Mouse (Mus musculus) forebrain, postnatal 0 days (tissue): ENCODE measurements at regions not wholly inside any gene's neighbourhood (a gene's known extent, or its start where the extent isn't known, plus 50 kb on each side); places are given as distances from the start of the nearest gene placed in this dataset.

Experiments used
- ATAC-seq: fragments of 200-750 bp; cut with Nextera tagmentation; 2 replicates; pipeline ENCODE4 v1.8.0; 2017; ENCODE audit warnings: mild to moderate bottlenecking, moderate library complexity
- DNase-seq: peaks from one replicate; pipeline ENCODE4 v3.0.0-alpha.2; 2015
- H3K27ac ChIP-seq: fragments of 300-500 bp; sonication (generic); 2 replicates; pipeline ENCODE4 v1.5.1; 2014; ENCODE audit warnings: low read depth, mild to moderate bottlenecking, antibody characterized with exemption, low read length, moderate library complexity, mixed read lengths
- H3K27me3 ChIP-seq: fragments of 300-500 bp; sonication (generic); 2 replicates; pipeline ENCODE4 v1.6.1; 2014; ENCODE audit warnings: mild to moderate bottlenecking, low read length, mixed read lengths; ENCODE audit not compliant: insufficient read depth
- H3K36me3 ChIP-seq: fragments of 300-500 bp; sonication (generic); 2 replicates; pipeline ENCODE4 v1.6.1; 2014; ENCODE audit warnings: mild to moderate bottlenecking, moderate library complexity; ENCODE audit not compliant: insufficient read depth
- H3K4me1 ChIP-seq: fragments of 300-500 bp; sonication (generic); 2 replicates; pipeline ENCODE4 v1.6.1; 2014; ENCODE audit warnings: antibody characterized with exemption; ENCODE audit not compliant: insufficient read depth
- H3K4me2 ChIP-seq: fragments of 300-500 bp; sonication (generic); 2 replicates; pipeline ENCODE4 v1.6.1; 2014; ENCODE audit warnings: low read depth, mild to moderate bottlenecking, moderate library complexity
- H3K4me3 ChIP-seq: fragments of 300-500 bp; sonication (generic); 2 replicates; pipeline ENCODE4 v1.5.1; 2014; ENCODE audit warnings: low read depth, low read length, mixed read lengths
- H3K9ac ChIP-seq: fragments of 300-500 bp; sonication (generic); 2 replicates; pipeline ENCODE4 v1.6.1; 2014; ENCODE audit warnings: mild to moderate bottlenecking
- H3K9me3 ChIP-seq: fragments of 300-500 bp; sonication (generic); 2 replicates; pipeline ENCODE4 v1.6.1; 2016; ENCODE audit warnings: low read length
- CTCF ChIP-seq: sonication (generic); IDR thresholded peaks from 2 replicates; pipeline ENCODE4 v1.5.1; 2016; ENCODE audit warnings: antibody characterized with exemption, control low read depth, low read depth
- WGBS: fragments of 180-500 bp; shearing (Covaris S2); extraction: QIAGEN DNeasy Blood & Tissue Kit; methylation state at CpG from one replicate; pipeline ENCODE4 v1.1.7; 2014; 5-methylcytosine and 5-hydroxymethylcytosine counted together

DNA sequence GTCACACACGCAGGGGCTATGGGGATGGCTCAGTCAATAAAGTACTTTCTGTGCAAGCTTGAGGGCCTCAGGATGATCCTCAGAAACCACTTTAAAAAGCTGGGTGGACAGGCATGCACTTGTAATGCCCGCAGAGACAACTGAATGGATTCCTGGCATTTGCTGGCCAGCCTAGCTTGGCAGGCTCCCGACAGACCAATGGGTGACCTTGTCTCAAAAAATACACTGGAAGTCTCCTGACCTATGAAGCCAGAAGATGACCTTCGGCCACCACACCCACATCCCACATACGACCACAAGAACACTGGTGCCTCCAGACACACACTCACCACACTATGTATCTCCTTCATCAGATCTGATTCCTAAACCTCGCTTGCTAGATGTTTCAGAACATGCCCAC is 141.5 kb upstream of the Rybp start:
- H3K9me3 ChIP-seq = no peaks in the 10 kb centered on the region
- ATAC-seq (no peak), DNase-seq (no peak)
- WGBS = 81% methylated on average over 6 of the region's 6 CpGs
- H3K4me2 ChIP-seq = no peak overlapping the region
- no peak overlapping the region for H3K9ac ChIP-seq
- no peak overlapping the region for H3K27ac ChIP-seq
- no peak for TF ChIP-seq CTCF
- no peak overlapping the region for H3K4me3 ChIP-seq
- H3K4me1 ChIP-seq = no peaks in the 10 kb centered on the region
- no peaks in the 10 kb centered on the region for H3K36me3 ChIP-seq
- no peaks in the 10 kb centered on the region for H3K27me3 ChIP-seq

DNA sequence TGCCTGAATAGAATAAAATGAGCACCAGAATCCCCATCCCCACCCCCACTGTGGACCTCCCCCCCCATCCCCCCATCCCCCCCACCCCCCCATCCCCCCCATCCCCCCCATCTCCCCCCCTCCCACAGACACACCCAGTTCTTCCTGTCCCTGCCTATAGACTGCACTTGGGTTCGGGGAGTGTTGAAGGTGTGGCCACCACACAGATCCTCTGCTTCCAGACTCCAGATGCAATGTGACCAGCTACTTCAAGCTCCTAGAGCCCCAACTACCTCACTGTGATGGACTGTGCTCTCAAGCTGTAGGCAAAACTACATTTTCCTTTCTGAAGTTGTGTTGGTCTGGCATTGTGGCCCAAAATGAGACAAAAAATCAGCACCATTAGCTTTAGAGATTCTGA is 138.3 kb upstream of the Rybp start:
- no peak for TF ChIP-seq CTCF
- WGBS = 79% methylated on average over 1 of the region's 1 CpGs
- H3K36me3 ChIP-seq = no peaks in the 10 kb centered on the region
- 0 out of 2 replicates have a peak, but pooled peaks cover 7% of the 10 kb centered on the region for H3K4me1 ChIP-seq
- H3K27ac ChIP-seq = no peak overlapping the region
- H3K27me3 ChIP-seq = peaks cover 4% of the 10 kb centered on the region; the same call in 1 of the 2 replicates
- no peak overlapping the region for H3K4me3 ChIP-seq
- ATAC-seq = no peak
- no peak for DNase-seq
- H3K9me3 ChIP-seq = no peaks in the 10 kb centered on the region
- no peak overlapping the region for H3K4me2 ChIP-seq
- no peak overlapping the region for H3K9ac ChIP-seq

DNA sequence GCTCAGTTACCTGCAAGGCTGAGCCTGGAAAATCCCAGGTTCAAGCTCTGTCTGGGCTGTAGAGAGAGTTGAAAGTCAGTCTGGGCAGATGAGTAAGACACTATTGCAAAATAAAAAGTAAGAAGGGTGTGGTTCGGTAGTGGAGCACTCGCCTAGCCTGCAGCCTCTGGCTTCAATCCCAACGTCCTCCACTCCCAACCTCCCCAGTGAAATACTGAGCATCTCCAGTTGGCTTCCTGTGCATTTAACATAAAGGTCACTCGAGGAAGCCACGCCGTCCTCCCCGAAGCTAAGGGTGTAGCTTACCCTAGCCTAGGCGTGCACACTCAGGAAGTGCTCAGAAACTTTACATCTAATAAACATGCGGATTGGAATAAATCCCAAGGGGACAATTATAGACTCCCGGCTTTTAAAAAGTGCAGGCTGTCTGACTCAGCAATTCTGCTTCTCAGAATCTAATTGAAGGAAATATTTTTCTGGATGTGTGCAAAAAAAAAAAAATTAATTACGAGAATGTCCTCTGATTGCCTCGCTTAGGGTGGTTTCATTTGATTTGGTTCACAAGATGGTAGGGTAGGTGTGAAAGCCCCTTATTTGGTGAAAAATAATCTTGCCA is 137.6 kb upstream of the Rybp start:
- TF ChIP-seq CTCF = no peak
- Histone ChIP-seq H3K9ac (no peak overlapping the region), H3K36me3 (no peaks in the 10 kb centered on the region), H3K4me3 (no peak overlapping the region), H3K9me3 (no peaks in the 10 kb centered on the region), H3K4me2 (no peak overlapping the region), H3K27me3 (peaks cover 4% of the 10 kb centered on the region; the same call in 1 of the 2 replicates), H3K27ac (no peak overlapping the region), H3K4me1 (0 out of 2 replicates have a peak, but pooled peaks cover 7% of the 10 kb centered on the region)
- DNase-seq (no peak), ATAC-seq (no peak)
- WGBS = 62% methylated on average over 12 of the region's 12 CpGs

DNA sequence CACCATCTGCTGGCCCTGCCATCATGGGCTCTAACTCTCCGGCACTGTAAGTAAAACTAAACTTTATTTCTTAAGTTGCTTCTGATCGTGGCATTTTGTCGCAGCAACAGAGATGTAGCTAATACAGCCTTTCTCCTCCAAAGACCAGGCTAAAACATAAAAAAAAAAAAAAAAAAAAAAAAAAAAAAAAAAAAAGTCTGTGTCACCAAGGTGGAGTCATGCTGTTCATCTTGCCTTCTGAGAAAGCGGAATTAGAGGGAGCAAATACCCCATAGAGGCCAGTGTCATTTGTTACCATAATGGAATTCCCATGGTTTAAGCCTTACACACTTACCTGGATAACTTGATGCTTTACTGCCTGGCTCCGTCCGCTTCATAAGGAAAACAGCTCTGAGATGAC is 136.9 kb upstream of the Rybp start:
- H3K4me2 ChIP-seq = no peak overlapping the region
- DNase-seq (no peak), ATAC-seq (no peak)
- H3K36me3 ChIP-seq = no peaks in the 10 kb centered on the region
- H3K27ac ChIP-seq = no peak overlapping the region
- no peak overlapping the region for H3K9ac ChIP-seq
- TF ChIP-seq CTCF = no peak
- H3K4me1 ChIP-seq = 0 out of 2 replicates have a peak, but pooled peaks cover 7% of the 10 kb centered on the region
- no peaks in the 10 kb centered on the region for H3K9me3 ChIP-seq
- 86% methylated on average over 6 of the region's 6 CpGs for WGBS
- no peak overlapping the region for H3K4me3 ChIP-seq
- H3K27me3 ChIP-seq = peaks cover 4% of the 10 kb centered on the region; the same call in 1 of the 2 replicates

DNA sequence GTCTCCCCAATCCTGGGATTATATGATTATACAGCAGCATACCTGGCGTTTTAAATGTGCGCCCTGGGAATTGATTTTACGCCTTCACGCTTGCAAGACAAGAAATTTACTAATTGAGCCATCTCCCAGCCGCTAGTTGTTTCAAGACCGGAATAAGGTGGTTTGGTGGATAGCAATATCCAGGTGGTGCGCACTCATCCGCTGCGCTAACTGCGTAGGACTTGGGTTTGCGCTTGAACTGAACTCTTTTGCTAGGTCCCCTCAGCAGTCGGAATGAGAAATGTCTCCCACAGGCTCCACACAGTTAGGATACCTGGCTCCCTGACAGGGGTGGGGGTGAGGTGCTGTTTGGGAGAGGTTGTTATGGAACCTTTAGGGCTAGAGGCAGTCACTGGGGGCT is 136.4 kb upstream of the Rybp start:
- Histone ChIP-seq H3K27ac (no peak overlapping the region), H3K4me3 (no peak overlapping the region), H3K4me1 (0 out of 2 replicates have a peak, but pooled peaks cover 7% of the 10 kb centered on the region), H3K9ac (no peak overlapping the region), H3K4me2 (no peak overlapping the region), H3K27me3 (peaks cover 4% of the 10 kb centered on the region; the same call in 1 of the 2 replicates), H3K36me3 (no peaks in the 10 kb centered on the region), H3K9me3 (no peaks in the 10 kb centered on the region)
- no peak for ATAC-seq
- WGBS = 97% methylated on average over 12 of the region's 12 CpGs
- TF ChIP-seq CTCF = no peak
- no peak for DNase-seq

DNA sequence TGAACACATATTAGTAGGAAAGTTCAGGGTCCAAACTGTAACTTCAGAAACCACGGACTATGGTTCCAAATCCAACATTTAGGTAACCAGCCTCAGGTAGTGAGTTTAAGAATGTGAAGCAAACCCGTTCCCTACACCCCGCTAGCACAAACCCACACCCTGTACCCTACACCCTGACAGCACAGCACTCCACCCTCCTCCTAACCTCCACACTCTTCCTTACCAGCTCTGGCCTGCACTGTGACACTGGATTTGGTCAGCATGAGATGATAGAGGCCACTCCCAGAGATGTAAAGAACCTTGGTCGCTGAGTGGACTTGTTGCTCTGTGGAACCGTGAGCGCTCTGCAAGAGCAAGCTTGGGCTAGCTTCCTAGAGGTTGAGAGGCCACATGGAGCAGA is 135.3 kb upstream of the Rybp start:
- H3K4me2 ChIP-seq = no peak overlapping the region
- 72% methylated on average over 6 of the region's 6 CpGs for WGBS
- H3K9me3 ChIP-seq = no peaks in the 10 kb centered on the region
- DNase-seq = no peak
- H3K27me3 ChIP-seq = peaks cover 4% of the 10 kb centered on the region; the same call in 1 of the 2 replicates
- 0 out of 2 replicates have a peak, but pooled peaks cover 7% of the 10 kb centered on the region for H3K4me1 ChIP-seq
- H3K4me3 ChIP-seq = no peak overlapping the region
- no peak for ATAC-seq
- H3K27ac ChIP-seq = no peak overlapping the region
- no peak overlapping the region for H3K9ac ChIP-seq
- no peak for TF ChIP-seq CTCF
- no peaks in the 10 kb centered on the region for H3K36me3 ChIP-seq

DNA sequence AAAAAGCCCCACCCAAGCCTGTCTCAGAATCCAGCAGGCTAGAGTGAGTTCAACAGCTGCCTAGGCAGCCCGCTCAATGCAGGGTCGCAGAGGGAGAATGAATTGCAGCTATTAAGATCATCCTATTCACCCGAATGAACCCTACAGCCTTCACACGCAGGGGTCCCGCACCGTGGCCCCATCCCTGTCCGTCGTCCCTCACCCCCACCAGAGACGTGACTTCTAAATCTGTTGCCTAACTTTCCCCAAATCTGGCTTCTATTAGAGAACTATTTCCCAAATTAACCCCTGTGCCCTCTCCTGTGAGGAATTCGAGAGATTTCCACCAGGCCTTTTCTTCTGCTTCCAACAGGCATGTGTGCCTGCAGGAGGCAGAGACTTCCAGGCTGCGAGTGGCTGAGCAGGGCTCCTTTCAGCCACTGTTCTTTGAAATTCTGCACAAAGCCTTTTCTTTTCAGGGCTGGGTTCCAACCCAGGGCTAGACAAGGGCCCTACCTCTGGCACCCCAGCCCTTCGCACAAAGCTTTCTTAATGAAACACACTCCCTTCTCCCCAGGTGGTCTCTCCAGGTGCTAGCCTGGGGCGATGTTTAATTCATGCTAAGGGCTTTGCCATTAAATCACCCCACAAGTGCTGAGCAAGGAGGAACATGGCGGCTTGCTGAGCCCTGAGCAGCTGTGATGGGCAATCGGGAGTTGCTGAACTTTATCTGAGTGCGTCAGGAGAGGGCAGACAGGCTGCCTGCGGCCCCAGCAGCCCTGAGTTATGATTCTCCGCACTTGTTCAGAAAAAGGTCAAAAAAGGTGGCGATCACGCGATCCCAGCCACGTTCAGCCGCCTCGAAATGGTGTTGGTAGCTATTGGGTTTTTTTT is 134.7 kb upstream of the Rybp start:
- Histone ChIP-seq H3K9ac (no peak overlapping the region), H3K4me2 (no peak overlapping the region; the same call in 1 of the 2 replicates), H3K4me3 (no peak overlapping the region), H3K9me3 (no peaks in the 10 kb centered on the region), H3K27ac (no peak overlapping the region), H3K4me1 (0 out of 2 replicates have a peak, but pooled peaks cover 7% of the 10 kb centered on the region), H3K27me3 (peaks cover 4% of the 10 kb centered on the region; the same call in 1 of the 2 replicates), H3K36me3 (no peaks in the 10 kb centered on the region)
- WGBS = 10% methylated on average over 24 of the region's 24 CpGs
- ATAC-seq = no peak; the same call in 1 of the 2 replicates
- no peak for TF ChIP-seq CTCF
- DNase-seq = no peak
